Mouse (Mus musculus) left cerebral cortex, adult 18-20 months (tissue): ENCODE measurements at regions not wholly inside any gene's neighbourhood (a gene's known extent, or its start where the extent isn't known, plus 50 kb on each side); places are given as distances from the start of the nearest gene placed in this dataset.

Experiments used
- DNase-seq, 2 experiments: peaks; one replicate each; pipeline ENCODE4 v3.0.0; 2021 to 2022; ENCODE audit warnings: low spot score in 2 of 2, mixed read lengths in 1 of 2

- no peak for DNase-seq
Observed at GRCm38 (mm10) chr16:93533205-93533604, 70.7 kb downstream of the Setd4 start.

GRCm38 (mm10) chr16:93531937-93532336 lies 71.9 kb downstream of the Setd4 start:
- DNase-seq, result no peak

GRCm38 (mm10) chr16:93522485-93522884 lies 81.4 kb downstream of the Setd4 start:
- no peak for DNase-seq

- no peak for DNase-seq
Observed at GRCm38 (mm10) chr16:93520481-93520880, 83.4 kb downstream of the Setd4 start.

GRCm38 (mm10) chr16:93518620-93519019 lies 85.2 kb downstream of the Setd4 start:
- no peak for DNase-seq

- no peak for DNase-seq
Observed at GRCm38 (mm10) chr16:93516793-93517192, 87.1 kb downstream of the Setd4 start.

- no peak for DNase-seq
Observed at GRCm38 (mm10) chr16:93515456-93515941, 88.4 kb downstream of the Setd4 start.

- DNase-seq, result no peak
Observed at GRCm38 (mm10) chr16:93513616-93514041, 90.2 kb downstream of the Setd4 start.

GRCm38 (mm10) chr16:93511988-93512387 lies 91.9 kb downstream of the Setd4 start:
- DNase-seq, result no peak

- no peak for DNase-seq
Observed at GRCm38 (mm10) chr16:93511517-93511916, 92.3 kb downstream of the Setd4 start.

GRCm38 (mm10) chr16:93498800-93499199 lies 105.1 kb downstream of the Setd4 start:
- no peak for DNase-seq

- no peak for DNase-seq
Observed at GRCm38 (mm10) chr16:93493337-93494002, 110.4 kb downstream of the Setd4 start.

GRCm38 (mm10) chr16:93486646-93487550 lies 117.0 kb downstream of the Setd4 start:
- DNase-seq, result peak; percentile 50 to 71

- no peak for DNase-seq
Observed at GRCm38 (mm10) chr16:93469957-93470356, 133.9 kb downstream of the Setd4 start.

- no peak for DNase-seq
Observed at GRCm38 (mm10) chr16:93465741-93466140, 138.1 kb downstream of the Setd4 start.

- no peak for DNase-seq
Observed at GRCm38 (mm10) chr16:93464898-93465297, 139.0 kb downstream of the Setd4 start.

GRCm38 (mm10) chr16:93463405-93463804 lies 140.5 kb downstream of the Setd4 start:
- DNase-seq, result no peak

GRCm38 (mm10) chr16:93462286-93462610 lies 141.6 kb downstream of the Setd4 start:
- no peak for DNase-seq

- no peak for DNase-seq
Observed at GRCm38 (mm10) chr16:93461406-93462285, 142.2 kb downstream of the Setd4 start.

GRCm38 (mm10) chr16:93459497-93460240 lies 144.2 kb downstream of the Setd4 start:
- no peak for DNase-seq
